Mouse (Mus musculus): ENCODE results near the gene Rpl3l. TPM values are rescaled to one million over a fixed set of nuclear protein-coding genes. Genes with fewer than 3 reads are reported as not detected.

Gene Rpl3l
- total and polyA plus RNA-seq, 2 experiments, result 0.46 TPM; not detected in 1

DNA sequence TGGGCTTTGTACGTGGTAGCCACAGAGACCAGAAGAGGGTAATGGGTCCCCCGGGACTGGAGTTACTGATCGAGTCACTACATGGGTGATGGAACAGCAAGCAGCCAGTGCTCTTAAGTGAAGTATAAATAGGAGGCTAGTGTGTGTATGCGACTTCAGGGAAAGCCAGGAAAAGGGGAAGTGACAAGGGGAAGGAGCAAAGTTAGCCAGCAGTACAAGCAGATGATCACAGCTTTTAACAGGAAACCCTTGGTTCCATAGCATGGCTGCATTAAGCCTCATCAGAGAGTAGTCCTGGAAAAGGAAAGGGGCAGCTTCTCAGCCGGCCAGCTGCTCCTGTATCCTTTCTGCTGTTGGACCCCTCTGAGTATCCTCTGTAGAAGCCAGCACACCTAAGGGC, 35.2 kb upstream of the Rpl3l start:
- H3K4me1 ChIP-seq (ENCODE audit: control insufficient read depth, insufficient read depth, low read length), result peaks cover 6% of the 10 kb centered on the region
- no peak for TF ChIP-seq CTCF (IDR thresholded peaks at IDR 0.05; ENCODE audit: low read depth, low read length)
- TF ChIP-seq POLR2A (IDR thresholded peaks at IDR 0.05; ENCODE audit: extremely low read depth, insufficient read depth, low read length), result no peak
- H3K27ac ChIP-seq (replicated peaks; ENCODE audit: insufficient read depth, low read depth, low read length), result no peak overlapping the region
- peaks cover 6% of the 10 kb centered on the region for H3K27me3 ChIP-seq (ENCODE audit: control insufficient read depth, insufficient read depth, low read length)
- H3K9ac ChIP-seq (ENCODE audit: low read depth, low read length), result no peak overlapping the region
- 89% methylated on average over 5 of the region's 5 CpGs for WGBS
- H3K4me3 ChIP-seq (ENCODE audit: insufficient read depth, low read depth, low read length), result no peak overlapping the region
- H3K79me2 ChIP-seq (ENCODE audit: control insufficient read depth, insufficient read depth, low read length), result no peaks in the 10 kb centered on the region; the same call in 1 of the 2 replicates
- H3K36me3 ChIP-seq (ENCODE audit: control insufficient read depth, insufficient read depth, low read length), result no peaks in the 10 kb centered on the region
- DNase-seq (ENCODE audit: extremely low read depth, low read depth, low spot score), result peak; percentile 15

- Histone ChIP-seq H3K27me3 (ENCODE audit: control insufficient read depth, insufficient read depth, low read length) (no peaks in the 10 kb centered on the region), H3K9ac (ENCODE audit: low read depth, low read length) (peak overlapping the region; percentile 94), H3K4me3 (ENCODE audit: insufficient read depth, low read depth, low read length) (peak overlapping the region; percentile 92), H3K4me1 (ENCODE audit: control insufficient read depth, insufficient read depth, low read length) (peaks cover 3% of the 10 kb centered on the region; the same call in 1 of the 2 replicates), H3K27ac (replicated peaks; ENCODE audit: insufficient read depth, low read depth, low read length) (peak overlapping the region; percentile 86), H3K36me3 (ENCODE audit: control insufficient read depth, insufficient read depth, low read length) (no peaks in the 10 kb centered on the region; the same call in 1 of the 2 replicates), H3K79me2 (ENCODE audit: control insufficient read depth, insufficient read depth, low read length) (no peaks in the 10 kb centered on the region; the same call in 1 of the 2 replicates)
- DNase-seq (ENCODE audit: extremely low read depth, low read depth, low spot score), result peak; percentile 86
- 4% methylated on average over 50 of the region's 51 CpGs for WGBS
- TF ChIP-seq CTCF (IDR thresholded peaks at IDR 0.05; ENCODE audit: low read depth, low read length), result no peak
- no peak for TF ChIP-seq POLR2A (IDR thresholded peaks at IDR 0.05; ENCODE audit: extremely low read depth, insufficient read depth, low read length)
These were observed 32.2 kb upstream of the Rpl3l start for GRCm38 (mm10) chr17:24695326-24696010.

DNA sequence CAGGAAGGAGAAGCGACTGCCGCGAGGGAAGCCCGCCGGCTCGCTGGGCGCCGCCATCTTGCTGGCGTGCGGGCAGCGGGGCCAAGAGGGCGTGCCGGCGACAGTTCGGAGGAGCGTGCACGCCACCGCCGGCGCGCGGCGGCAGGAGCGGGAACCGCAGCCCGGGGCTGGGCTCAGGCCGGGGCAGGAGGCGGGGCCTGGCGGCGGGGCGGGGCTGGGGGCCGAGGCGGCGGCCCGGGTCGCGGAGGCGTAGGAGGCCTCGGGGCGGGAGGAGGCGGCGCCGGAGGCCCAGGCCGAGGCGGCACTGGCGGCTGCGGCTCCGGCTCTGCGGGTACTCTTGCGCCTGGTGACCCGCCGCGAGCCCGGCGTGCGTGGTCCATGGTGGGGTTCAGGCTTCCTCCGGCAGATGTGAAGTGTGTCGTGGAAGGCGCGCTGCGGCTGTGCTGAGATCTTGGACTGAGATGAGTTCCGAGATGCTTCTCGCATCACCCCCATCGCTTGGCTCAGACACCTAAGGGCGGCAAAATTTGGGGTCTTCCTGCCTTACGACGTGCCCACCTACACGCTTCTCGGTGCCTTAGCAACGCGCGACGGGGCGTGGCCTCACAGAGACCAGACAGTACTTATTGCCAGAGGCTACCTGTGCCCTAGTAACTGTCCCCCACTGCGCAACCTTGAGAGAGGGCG, 31.5 kb upstream of the Rpl3l start, which contains the start of the genes Gfer and Noxo1:
TSS of gene Gfer (minus strand) at position 146 of the 687 bp plus-strand sequence.
TSS of gene Noxo1 (plus strand) at position 224 of the 687 bp plus-strand sequence.
- peak within 1 kb of the TSS; percentile 92 for H3K4me3 ChIP-seq (ENCODE audit: insufficient read depth, low read depth, low read length)
- no peaks in the 10 kb centered on the region; the same call in 1 of the 2 replicates for H3K79me2 ChIP-seq (ENCODE audit: control insufficient read depth, insufficient read depth, low read length)
- H3K27me3 ChIP-seq (ENCODE audit: control insufficient read depth, insufficient read depth, low read length), result no peaks in the 10 kb centered on the region
- DNase-seq (ENCODE audit: extremely low read depth, low read depth, low spot score), result peak; percentile 57
- H3K4me1 ChIP-seq (ENCODE audit: control insufficient read depth, insufficient read depth, low read length), result peaks cover 3% of the 10 kb centered on the region; the same call in 1 of the 2 replicates
- TF ChIP-seq CTCF (IDR thresholded peaks at IDR 0.05; ENCODE audit: low read depth, low read length) (peak; percentile 33; the same call in 1 of the 2 replicates), POLR2A (IDR thresholded peaks at IDR 0.05; ENCODE audit: extremely low read depth, insufficient read depth, low read length) (0 out of 2 replicates have a peak, but pooled peaks have one; percentile 30)
- peak within 1 kb of the TSS; percentile 86 for H3K27ac ChIP-seq (replicated peaks; ENCODE audit: insufficient read depth, low read depth, low read length)
- H3K9ac ChIP-seq (ENCODE audit: low read depth, low read length), result peak within 1 kb of the TSS; percentile 94
- WGBS, result 1% methylated on average over 64 of the region's 76 CpGs
- H3K36me3 ChIP-seq (ENCODE audit: control insufficient read depth, insufficient read depth, low read length), result no peaks in the 10 kb centered on the region; the same call in 1 of the 2 replicates

DNA sequence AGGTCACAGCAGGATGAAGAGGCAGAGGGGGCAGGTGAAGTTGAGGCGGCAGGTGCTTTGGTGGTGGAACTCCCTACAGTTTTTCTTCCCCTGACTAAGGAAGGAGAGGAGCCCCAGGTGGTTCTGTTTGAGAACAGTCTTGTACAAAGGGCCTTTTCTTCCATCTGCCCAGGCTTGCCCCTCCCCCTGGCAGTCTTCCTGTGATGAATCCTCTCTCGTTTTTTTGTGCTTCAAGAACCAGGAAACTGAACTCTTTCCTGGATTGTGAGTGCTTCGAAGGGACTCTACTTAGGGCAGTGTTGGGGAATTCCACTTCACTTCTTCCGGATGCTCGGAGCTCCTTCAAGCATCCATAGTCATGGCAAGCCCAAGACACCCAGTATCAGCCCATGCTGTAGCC, 29.6 kb upstream of the Rpl3l start:
- no peaks in the 10 kb centered on the region; the same call in 1 of the 2 replicates for H3K79me2 ChIP-seq (ENCODE audit: control insufficient read depth, insufficient read depth, low read length)
- H3K4me3 ChIP-seq (ENCODE audit: insufficient read depth, low read depth, low read length), result no peak overlapping the region
- H3K27me3 ChIP-seq (ENCODE audit: control insufficient read depth, insufficient read depth, low read length), result no peaks in the 10 kb centered on the region
- peaks cover 4% of the 10 kb centered on the region; the same call in 1 of the 2 replicates for H3K36me3 ChIP-seq (ENCODE audit: control insufficient read depth, insufficient read depth, low read length)
- TF ChIP-seq POLR2A (IDR thresholded peaks at IDR 0.05; ENCODE audit: extremely low read depth, insufficient read depth, low read length) (no peak), CTCF (IDR thresholded peaks at IDR 0.05; ENCODE audit: low read depth, low read length) (no peak)
- no peak overlapping the region for H3K9ac ChIP-seq (ENCODE audit: low read depth, low read length)
- H3K27ac ChIP-seq (replicated peaks; ENCODE audit: insufficient read depth, low read depth, low read length), result no peak overlapping the region
- DNase-seq (ENCODE audit: extremely low read depth, low read depth, low spot score), result no peak
- H3K4me1 ChIP-seq (ENCODE audit: control insufficient read depth, insufficient read depth, low read length), result peaks cover 3% of the 10 kb centered on the region; the same call in 1 of the 2 replicates
- 57% methylated on average over 5 of the region's 5 CpGs for WGBS

- WGBS, result 86% methylated on average over 9 of the region's 9 CpGs
- no peak overlapping the region for H3K27ac ChIP-seq (replicated peaks; ENCODE audit: insufficient read depth, low read depth, low read length)
- H3K4me1 ChIP-seq (ENCODE audit: control insufficient read depth, insufficient read depth, low read length), result peaks cover 3% of the 10 kb centered on the region; the same call in 1 of the 2 replicates
- no peak overlapping the region for H3K9ac ChIP-seq (ENCODE audit: low read depth, low read length)
- H3K27me3 ChIP-seq (ENCODE audit: control insufficient read depth, insufficient read depth, low read length), result no peaks in the 10 kb centered on the region
- H3K79me2 ChIP-seq (ENCODE audit: control insufficient read depth, insufficient read depth, low read length), result no peaks in the 10 kb centered on the region; the same call in 1 of the 2 replicates
- DNase-seq (ENCODE audit: extremely low read depth, low read depth, low spot score), result no peak
- TF ChIP-seq POLR2A (IDR thresholded peaks at IDR 0.05; ENCODE audit: extremely low read depth, insufficient read depth, low read length) (no peak), CTCF (IDR thresholded peaks at IDR 0.05; ENCODE audit: low read depth, low read length) (no peak)
- peaks cover 4% of the 10 kb centered on the region; the same call in 1 of the 2 replicates for H3K36me3 ChIP-seq (ENCODE audit: control insufficient read depth, insufficient read depth, low read length)
- no peak overlapping the region for H3K4me3 ChIP-seq (ENCODE audit: insufficient read depth, low read depth, low read length)
These were observed 28.9 kb upstream of the Rpl3l start for GRCm38 (mm10) chr17:24698715-24699114.
